Mouse (Mus musculus) v-Abl transformed pro-B cells (cell line): ENCODE measurements around the gene Ssu72.
"Not testable (repeated sequence)": the region's sequence is repeated elsewhere in the genome, so short reads cannot be mapped to it uniquely, and the experiment has no call there.

Experiments used
- in situ Hi-C, 2 experiments: fragments of 400-800 bp; cut with MboI; formaldehyde crosslinking; loops; one replicate each; pipeline ENCODE4 v1.15.1; 2025; ENCODE audit not compliant: unreplicated experiment in 2 of 2

The Ssu72 gene

GRCm38 (mm10) chr4:155696261-155697255, 8.0 kb upstream of the Ssu72 start:
- in situ Hi-C loops: loop anchor here (5.0 to 25.0 kb wide), 6 partner anchors 39 to 609 kb away; partner anchors contain the start of genes Morn1 (in 1 of the 2) and Rer1 (in 1 of the 2)

- in situ Hi-C loops: no loop called here
Observed at GRCm38 (mm10) chr4:155700425-155700824, 4.2 kb upstream of the Ssu72 start.

GRCm38 (mm10) chr4:155703425-155703929, 1.1 kb upstream of the Ssu72 start:
- in situ Hi-C loops: no loop called here

GRCm38 (mm10) chr4:155705592-155705929, 961 bp downstream of the Ssu72 start:
- in situ Hi-C loops: no loop called here

- in situ Hi-C loops: no loop called here
Observed at GRCm38 (mm10) chr4:155708582-155708981, 4.0 kb downstream of the Ssu72 start.

GRCm38 (mm10) chr4:155708988-155709387, 4.4 kb downstream of the Ssu72 start:
- in situ Hi-C loops: no loop called here

- in situ Hi-C loops: no loop called here
Observed at GRCm38 (mm10) chr4:155710521-155711252, 6.1 kb downstream of the Ssu72 start.

- in situ Hi-C loops: no loop called here
Observed at GRCm38 (mm10) chr4:155721668-155722083, 17.1 kb downstream of the Ssu72 start.

GRCm38 (mm10) chr4:155727993-155728392, 23.4 kb downstream of the Ssu72 start:
- in situ Hi-C loops: no loop called here

- in situ Hi-C loops: no loop called here
Observed at GRCm38 (mm10) chr4:155733267-155733666, 28.7 kb downstream of the Ssu72 start.

GRCm38 (mm10) chr4:155734350-155734941, 29.8 kb downstream of the Ssu72 start, which contains the start of gene Tmem240:
TSS of gene Tmem240 (plus strand) at chr4:155734800.
- in situ Hi-C loops: no loop called here

GRCm38 (mm10) chr4:155734951-155735702, 30.5 kb downstream of the Ssu72 start:
- in situ Hi-C loops: no loop called here

GRCm38 (mm10) chr4:155735788-155736187, 31.2 kb downstream of the Ssu72 start:
- in situ Hi-C loops: no loop called here

- in situ Hi-C loops: no loop called here
Observed at GRCm38 (mm10) chr4:155736421-155736820, 31.8 kb downstream of the Ssu72 start.

GRCm38 (mm10) chr4:155738262-155738661, 33.7 kb downstream of the Ssu72 start:
- in situ Hi-C loops: no loop called here

- in situ Hi-C loops: no loop called here
Observed at GRCm38 (mm10) chr4:155739152-155739551, 34.6 kb downstream of the Ssu72 start.

- in situ Hi-C loops: no loop called here
Observed at GRCm38 (mm10) chr4:155739741-155740636, 35.4 kb downstream of the Ssu72 start.

- in situ Hi-C loops: not testable (repeated sequence)
Observed at GRCm38 (mm10) chr4:155740681-155741080, 36.1 kb downstream of the Ssu72 start.

- in situ Hi-C loops: no loop called here
Observed at GRCm38 (mm10) chr4:155742684-155743083, 38.1 kb downstream of the Ssu72 start.
